Mouse (Mus musculus) liver, postnatal 0 days (tissue): ENCODE data around the gene Cpn1. TPM values are rescaled to one million over a fixed set of nuclear protein-coding genes. Genes with fewer than 3 reads are reported as not detected.

Experiments
- ATAC-seq: fragments of 200-750 bp; cut with Nextera tagmentation; 2 replicates; pipeline ENCODE4 v1.8.0; 2017; ENCODE audit warnings: mild to moderate bottlenecking, moderate library complexity
- DNase-seq: peaks from one replicate; pipeline ENCODE4 v3.0.0-alpha.2; 2016
- H3K27ac ChIP-seq: fragments of 300-500 bp; sonication (generic); 2 replicates; pipeline ENCODE4 v1.5.1; 2014; ENCODE audit warnings: antibody characterized with exemption, moderate library complexity, mild to moderate bottlenecking, low read depth
- H3K27me3 ChIP-seq: fragments of 300-500 bp; sonication (generic); 2 replicates; pipeline ENCODE4 v1.6.1; 2014; ENCODE audit warnings: low read length, control low read depth, mixed read lengths; ENCODE audit not compliant: insufficient read depth
- H3K36me3 ChIP-seq: fragments of 300-500 bp; sonication (generic); replicated peaks from 2 replicates; pipeline ENCODE4 v1.6.1; 2014; ENCODE audit warnings: mild to moderate bottlenecking, control low read depth, low read length, moderate library complexity, mixed read lengths; ENCODE audit not compliant: insufficient read depth
- H3K4me1 ChIP-seq: fragments of 300-500 bp; sonication (generic); 2 replicates; pipeline ENCODE4 v1.6.1; 2014; ENCODE audit warnings: antibody characterized with exemption, mild to moderate bottlenecking, control low read depth; ENCODE audit not compliant: insufficient read depth
- H3K4me2 ChIP-seq: fragments of 300-500 bp; sonication (generic); 2 replicates; pipeline ENCODE4 v1.6.1; 2014; ENCODE audit warnings: low read depth, mild to moderate bottlenecking, low read length, moderate library complexity, mixed read lengths
- H3K4me3 ChIP-seq: fragments of 300-500 bp; sonication (generic); 2 replicates; pipeline ENCODE4 v1.5.1; 2014; ENCODE audit warnings: low read depth, low read length
- H3K9ac ChIP-seq: fragments of 300-500 bp; sonication (generic); replicated peaks from 2 replicates; pipeline ENCODE4 v1.6.1; 2014; ENCODE audit warnings: mild to moderate bottlenecking, moderate library complexity
- H3K9me3 ChIP-seq: fragments of 300-500 bp; sonication (generic); 2 replicates; pipeline ENCODE4 v1.6.1; 2016; ENCODE audit warnings: mild to moderate bottlenecking, control low read depth, low read length, mixed read lengths
- CTCF ChIP-seq: sonication (generic); IDR thresholded peaks from 2 replicates; pipeline ENCODE4 v1.5.1; 2016; ENCODE audit warnings: antibody characterized with exemption, low read depth
- EP300 ChIP-seq: IDR thresholded peaks from 2 replicates; pipeline ENCODE4 v1.6.1; 2016; ENCODE audit warnings: antibody characterized with exemption, low read depth, mild to moderate bottlenecking
- WGBS: fragments of 180-500 bp; shearing (Covaris S2); extraction: QIAGEN DNeasy Blood & Tissue Kit; methylation state at CpG from one replicate; pipeline ENCODE4 v1.1.7; 2014; ENCODE audit not compliant: insufficient replicate concordance; 5-methylcytosine and 5-hydroxymethylcytosine counted together
- polyA plus RNA-seq: library from polyadenylated mRNA; unstranded; fragments of >200 nt; fragmentation: Nextera tagmentation; extraction: Ambion mirVana; gene quantifications from 2 replicates; pipeline ENCODE4 v1.2.1, GENCODE M21; 2015

Cpn1 gene
- polyA plus RNA-seq, 1 experiment from 2014 or later: 110 TPM

DNA sequence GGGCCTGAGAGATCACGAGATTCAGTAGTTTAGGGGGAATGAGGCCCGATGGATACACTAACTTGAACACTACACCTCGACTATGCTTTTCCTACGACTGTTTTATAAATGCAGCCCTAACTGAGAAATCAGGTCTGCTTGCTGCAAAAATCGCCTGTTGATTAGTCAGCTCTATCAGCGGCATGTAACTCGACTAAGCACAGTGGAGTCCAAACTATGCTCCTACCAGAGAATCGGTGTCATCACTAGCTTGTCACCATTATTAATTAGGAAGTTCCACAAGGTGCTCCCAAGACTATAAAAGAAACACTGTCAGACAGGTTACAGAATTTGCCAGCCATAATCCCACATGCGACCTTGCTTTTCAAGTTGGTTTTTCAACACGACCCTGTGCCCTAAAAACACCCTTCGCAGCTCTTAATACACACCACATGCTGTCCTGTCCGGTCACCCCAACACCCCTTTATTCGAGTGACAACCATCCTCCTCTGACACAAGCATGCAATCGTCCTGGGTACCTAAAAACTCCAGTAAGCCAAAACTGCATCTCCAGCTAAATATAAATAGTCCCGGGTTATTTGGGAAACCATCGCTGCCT, 47.1 kb downstream of the Cpn1 start:
- H3K36me3 ChIP-seq: no peaks in the 10 kb centered on the region
- TF ChIP-seq CTCF: no peak
- TF ChIP-seq EP300: no peak
- peak overlapping the region; percentile 80 for H3K4me2 ChIP-seq
- H3K27ac ChIP-seq: peak overlapping the region; percentile 87
- peaks cover 19% of the 10 kb centered on the region for H3K4me1 ChIP-seq
- H3K4me3 ChIP-seq: peak overlapping the region; percentile 71
- 22% methylated on average over 16 of the region's 16 CpGs for WGBS
- no peak for DNase-seq
- no peaks in the 10 kb centered on the region for H3K9me3 ChIP-seq
- no peaks in the 10 kb centered on the region for H3K27me3 ChIP-seq
- peak overlapping the region; percentile 83 for H3K9ac ChIP-seq
- ATAC-seq: peak; percentile 2; the same call in 1 of the 2 replicates

DNA sequence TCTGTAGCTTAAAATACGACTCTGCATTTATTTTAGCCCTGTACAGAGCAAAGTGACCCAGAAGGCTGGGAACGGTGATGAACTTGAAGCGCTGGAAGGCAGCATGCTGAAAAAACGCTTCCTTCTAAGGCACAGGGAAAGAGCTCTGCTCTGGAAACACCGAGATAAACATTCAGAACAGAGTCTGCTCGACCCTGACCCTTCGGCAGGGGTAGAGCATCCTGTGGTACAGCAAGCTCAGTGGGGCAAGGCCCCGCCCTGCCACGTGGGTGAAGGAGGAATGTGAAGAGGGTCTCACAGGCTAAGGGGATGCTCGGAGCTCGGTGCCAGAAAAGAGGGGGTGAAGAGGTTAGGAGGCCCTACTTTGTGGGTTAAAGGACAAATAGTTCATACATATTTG, 48.0 kb downstream of the Cpn1 start:
- TF ChIP-seq EP300 (no peak), CTCF (no peak)
- Histone ChIP-seq H3K36me3 (no peaks in the 10 kb centered on the region), H3K4me3 (peak overlapping the region; percentile 71; the same call in 1 of the 2 replicates), H3K27ac (no peak overlapping the region), H3K9me3 (no peaks in the 10 kb centered on the region), H3K4me1 (peaks cover 19% of the 10 kb centered on the region), H3K4me2 (peak overlapping the region; percentile 80; the same call in 1 of the 2 replicates), H3K27me3 (no peaks in the 10 kb centered on the region), H3K9ac (no peak overlapping the region)
- no peak for DNase-seq
- no peak for ATAC-seq
- 41% methylated on average over 11 of the region's 11 CpGs for WGBS

DNA sequence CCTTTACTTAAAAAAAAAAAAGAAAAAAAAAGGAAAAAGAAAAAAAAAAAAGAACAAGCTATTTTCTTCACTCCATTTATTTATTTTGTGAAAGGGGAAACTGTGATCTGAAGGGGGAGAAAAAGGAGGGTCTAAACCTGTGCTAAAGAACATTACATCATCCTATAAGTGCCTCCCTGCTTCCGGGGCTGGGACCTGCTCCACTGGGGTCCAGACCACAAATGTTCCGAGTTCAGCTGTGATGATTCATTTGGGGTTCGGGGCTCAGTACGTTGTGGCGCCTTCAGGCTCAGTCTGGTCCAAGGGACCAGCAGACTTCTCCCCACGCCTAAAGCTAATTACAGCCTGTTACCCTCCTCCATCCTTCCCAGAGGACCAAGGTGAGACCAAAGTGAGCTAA, 55.4 kb downstream of the Cpn1 start:
- H3K27me3 ChIP-seq: no peaks in the 10 kb centered on the region
- DNase-seq (no peak), ATAC-seq (no peak)
- TF ChIP-seq CTCF (no peak), EP300 (no peak)
- no peak overlapping the region for H3K4me2 ChIP-seq
- no peaks in the 10 kb centered on the region for H3K9me3 ChIP-seq
- no peaks in the 10 kb centered on the region for H3K36me3 ChIP-seq
- H3K9ac ChIP-seq: no peak overlapping the region
- H3K27ac ChIP-seq: no peak overlapping the region
- 62% methylated on average over 6 of the region's 6 CpGs for WGBS
- H3K4me3 ChIP-seq: no peak overlapping the region
- no peaks in the 10 kb centered on the region for H3K4me1 ChIP-seq

DNA sequence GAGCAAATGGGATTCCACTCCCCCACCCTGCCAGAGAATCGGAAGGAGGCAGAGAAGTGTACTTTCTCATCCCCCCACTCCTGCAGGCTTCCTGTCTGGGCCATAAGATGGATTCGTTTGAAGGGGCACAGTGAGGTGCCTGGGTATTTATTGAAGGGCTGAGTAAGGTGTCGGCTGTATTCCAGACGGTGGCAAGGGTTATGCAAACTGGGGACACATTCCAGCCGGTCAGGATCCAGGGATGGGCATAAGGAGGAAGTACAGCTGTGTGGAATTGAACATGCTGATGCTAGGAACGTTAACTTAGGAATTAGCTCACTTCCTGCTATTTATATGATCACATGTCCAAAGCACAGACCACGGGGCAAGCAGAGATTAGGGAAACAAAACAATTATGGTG, 56.0 kb downstream of the Cpn1 start:
- no peak overlapping the region for H3K9ac ChIP-seq

DNA sequence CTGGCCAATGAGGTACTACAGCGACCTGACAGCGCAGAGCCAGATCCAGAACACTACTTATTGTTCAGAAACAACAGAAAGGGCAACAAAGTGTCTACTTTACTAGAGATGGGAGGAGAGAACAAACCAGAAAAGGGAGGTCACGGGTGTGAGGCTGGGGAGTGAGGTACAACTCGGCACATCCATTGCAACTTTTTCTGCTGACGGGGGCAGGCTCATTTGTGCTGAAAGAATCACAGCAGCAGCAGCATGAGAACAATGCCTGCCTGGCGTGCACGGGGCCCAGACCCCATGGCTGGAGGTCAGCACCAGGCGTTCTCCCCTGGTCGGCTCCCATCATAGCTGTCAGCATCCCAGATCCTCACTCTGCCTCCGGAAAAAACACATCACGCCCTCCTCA, 56.5 kb downstream of the Cpn1 start:
- DNase-seq (no peak), ATAC-seq (no peak)
- Histone ChIP-seq H3K4me1 (no peaks in the 10 kb centered on the region), H3K27me3 (no peaks in the 10 kb centered on the region), H3K9me3 (no peaks in the 10 kb centered on the region), H3K4me3 (no peak overlapping the region), H3K27ac (no peak overlapping the region), H3K36me3 (no peaks in the 10 kb centered on the region), H3K9ac (no peak overlapping the region), H3K4me2 (no peak overlapping the region)
- TF ChIP-seq CTCF: no peak
- WGBS: 65% methylated on average over 11 of the region's 11 CpGs

More for the DNA sequence above, 56.0 kb downstream of the Cpn1 start:
- H3K4me3 ChIP-seq: no peak overlapping the region
- H3K36me3 ChIP-seq: no peaks in the 10 kb centered on the region
- no peak overlapping the region for H3K4me2 ChIP-seq
- no peaks in the 10 kb centered on the region for H3K9me3 ChIP-seq
- H3K27me3 ChIP-seq: no peaks in the 10 kb centered on the region
- no peak for TF ChIP-seq CTCF
- H3K4me1 ChIP-seq: no peaks in the 10 kb centered on the region
- ATAC-seq (no peak), DNase-seq (no peak)
- no peak overlapping the region for H3K27ac ChIP-seq
- WGBS: 30% methylated on average over 7 of the region's 7 CpGs

DNA sequence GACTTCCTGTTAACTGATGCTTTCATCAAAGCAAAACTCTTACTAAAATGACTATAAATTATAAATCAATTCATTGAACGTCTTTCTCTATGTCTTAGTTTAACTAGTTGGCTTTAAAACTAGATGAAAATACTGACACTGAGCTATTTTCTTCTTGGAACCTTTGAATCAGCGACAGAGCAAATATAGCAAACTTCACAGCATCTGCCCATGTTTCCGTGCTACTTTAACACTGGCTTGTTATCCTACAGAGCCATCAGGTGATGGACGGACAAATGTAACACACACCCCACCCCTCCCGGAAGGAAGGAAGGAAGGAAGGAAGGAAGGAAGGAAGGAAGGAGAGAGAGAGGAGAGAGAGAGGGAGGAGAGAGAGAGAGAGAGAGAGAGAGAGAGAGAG, 58.4 kb downstream of the Cpn1 start:
- H3K27me3 ChIP-seq: no peaks in the 10 kb centered on the region
- no peak overlapping the region for H3K4me2 ChIP-seq
- WGBS: 66% methylated on average over 5 of the region's 5 CpGs
- no peaks in the 10 kb centered on the region for H3K4me1 ChIP-seq
- no peaks in the 10 kb centered on the region for H3K36me3 ChIP-seq
- TF ChIP-seq CTCF: no peak
- TF ChIP-seq EP300: no peak
- no peak overlapping the region for H3K4me3 ChIP-seq
- no peak overlapping the region for H3K9ac ChIP-seq
- DNase-seq (no peak), ATAC-seq (no peak)
- no peak overlapping the region for H3K27ac ChIP-seq
- no peaks in the 10 kb centered on the region; the same call in 1 of the 2 replicates for H3K9me3 ChIP-seq

DNA sequence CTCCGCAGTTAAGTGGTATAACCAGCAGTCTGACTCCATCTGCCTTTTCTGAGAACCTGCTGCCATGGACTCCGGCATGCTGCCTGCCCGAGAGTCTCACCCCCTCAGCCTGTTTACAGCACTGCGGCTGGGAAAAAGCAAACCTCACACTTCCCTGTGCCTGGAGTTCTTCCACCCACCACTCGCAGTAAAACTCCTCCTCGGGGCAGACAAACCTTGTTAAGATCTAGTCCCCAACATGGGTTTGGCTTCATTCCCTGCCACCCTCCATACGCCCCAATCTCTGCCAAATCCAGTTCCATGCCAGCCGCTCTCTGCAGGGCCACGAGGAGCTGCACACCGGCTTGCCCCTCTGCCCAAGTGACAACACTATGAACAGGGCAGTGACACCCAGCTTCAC, 59.3 kb downstream of the Cpn1 start:
- Histone ChIP-seq H3K4me1 (no peaks in the 10 kb centered on the region), H3K4me2 (no peak overlapping the region), H3K9me3 (no peaks in the 10 kb centered on the region; the same call in 1 of the 2 replicates), H3K27ac (no peak overlapping the region), H3K9ac (no peak overlapping the region), H3K36me3 (no peaks in the 10 kb centered on the region), H3K27me3 (no peaks in the 10 kb centered on the region), H3K4me3 (no peak overlapping the region)
- ATAC-seq (no peak), DNase-seq (no peak)
- WGBS: 69% methylated on average over 10 of the region's 10 CpGs
- TF ChIP-seq CTCF (no peak), EP300 (no peak)
